Mouse (Mus musculus): ENCODE data around the gene Magi1. TPM values are rescaled to one million over a fixed set of nuclear protein-coding genes. Genes with fewer than 3 reads are reported as not detected.

Magi1 gene
- total and polyA plus RNA-seq, 3 experiments: 4.1 to 16.5 (median 14.0) TPM

- Histone ChIP-seq H3K27ac (peak overlapping the region; percentile 47), H3K36me3 (ENCODE audit: control insufficient read depth, insufficient read depth, low read length) (peaks cover 14% of the 10 kb centered on the region), H3K4me1 (ENCODE audit: control insufficient read depth, insufficient read depth, low read length) (peaks cover 18% of the 10 kb centered on the region), H3K4me3 (peak overlapping the region; percentile 17; the same call in 1 of the 2 replicates), H3K9ac (ENCODE audit: low read depth, low read length) (peak overlapping the region; percentile 22; the same call in 1 of the 2 replicates), H3K79me2 (replicated peaks; ENCODE audit: control insufficient read depth, insufficient read depth, low read length) (peaks cover 1% of the 10 kb centered on the region; the same call in 1 of the 2 replicates), H3K27me3 (ENCODE audit: control insufficient read depth, insufficient read depth, low read length) (no peaks in the 10 kb centered on the region)
- WGBS: 29% methylated on average over 9 of the region's 9 CpGs
- intact Hi-C loops (cut with DNase I): loop anchor here (10.0 kb wide), 1 partner anchor 301 kb away; no protein-coding TSS in a partner anchor
- no peak for DNase-seq
- TF ChIP-seq POLR2A (IDR thresholded peaks at IDR 0.05; ENCODE audit: insufficient read depth, low read depth, low read length): no peak
- TF ChIP-seq EP300 (IDR thresholded peaks at IDR 0.05; ENCODE audit: insufficient read depth, low read depth, low read length): no peak
- no peak for TF ChIP-seq CTCF (IDR thresholded peaks at IDR 0.05)
These were observed 120.3 kb downstream of the Magi1 start for GRCm38 (mm10) chr6:94163325-94163995.

- H3K79me2 ChIP-seq (replicated peaks; ENCODE audit: control insufficient read depth, insufficient read depth, low read length): peaks cover 1% of the 10 kb centered on the region; the same call in 1 of the 2 replicates
- peaks cover 18% of the 10 kb centered on the region for H3K36me3 ChIP-seq (ENCODE audit: control insufficient read depth, insufficient read depth, low read length)
- H3K4me3 ChIP-seq: 0 out of 2 replicates have a peak overlapping the region, but pooled peaks have one; percentile 17
- TF ChIP-seq POLR2A (IDR thresholded peaks at IDR 0.05; ENCODE audit: insufficient read depth, low read depth, low read length): no peak
- TF ChIP-seq EP300 (IDR thresholded peaks at IDR 0.05; ENCODE audit: insufficient read depth, low read depth, low read length): no peak
- no peak for TF ChIP-seq CTCF (IDR thresholded peaks at IDR 0.05)
- no peaks in the 10 kb centered on the region for H3K27me3 ChIP-seq (ENCODE audit: control insufficient read depth, insufficient read depth, low read length)
- 44% methylated on average over 8 of the region's 8 CpGs for WGBS
- no peak for DNase-seq
- H3K4me1 ChIP-seq (ENCODE audit: control insufficient read depth, insufficient read depth, low read length): peaks cover 21% of the 10 kb centered on the region
- peak overlapping the region; percentile 47 for H3K27ac ChIP-seq
- peak overlapping the region; percentile 22; the same call in 1 of the 2 replicates for H3K9ac ChIP-seq (ENCODE audit: low read depth, low read length)
- intact Hi-C loops (cut with DNase I): loop anchor here (10.0 kb wide), 1 partner anchor 302 kb away; no protein-coding TSS in a partner anchor
These were observed 120.8 kb downstream of the Magi1 start for GRCm38 (mm10) chr6:94162918-94163317.

GRCm38 (mm10) chr6:94159256-94159655 lies 124.5 kb downstream of the Magi1 start:
- WGBS: 33% methylated on average over 2 of the region's 2 CpGs
- TF ChIP-seq EP300 (IDR thresholded peaks at IDR 0.05; ENCODE audit: insufficient read depth, low read depth, low read length) (no peak), POLR2A (IDR thresholded peaks at IDR 0.05; ENCODE audit: insufficient read depth, low read depth, low read length) (no peak), CTCF (IDR thresholded peaks at IDR 0.05) (no peak)

GRCm38 (mm10) chr6:94158119-94158848 lies 125.4 kb downstream of the Magi1 start:
- Histone ChIP-seq H3K4me3 (no peak overlapping the region), H3K36me3 (ENCODE audit: control insufficient read depth, insufficient read depth, low read length) (peaks cover 16% of the 10 kb centered on the region), H3K9ac (ENCODE audit: low read depth, low read length) (no peak overlapping the region), H3K79me2 (replicated peaks; ENCODE audit: control insufficient read depth, insufficient read depth, low read length) (peaks cover 3% of the 10 kb centered on the region), H3K27me3 (ENCODE audit: control insufficient read depth, insufficient read depth, low read length) (no peaks in the 10 kb centered on the region), H3K27ac (peak overlapping the region; percentile 42; the same call in 1 of the 2 replicates), H3K4me1 (ENCODE audit: control insufficient read depth, insufficient read depth, low read length) (peaks cover 17% of the 10 kb centered on the region)
- WGBS: 76% methylated on average over 3 of the region's 3 CpGs
- intact Hi-C loops (cut with DNase I): no loop called here
- TF ChIP-seq EP300 (IDR thresholded peaks at IDR 0.05; ENCODE audit: insufficient read depth, low read depth, low read length) (0 out of 2 replicates have a peak, but pooled peaks have one; percentile 55), CTCF (IDR thresholded peaks at IDR 0.05) (no peak), POLR2A (IDR thresholded peaks at IDR 0.05; ENCODE audit: insufficient read depth, low read depth, low read length) (no peak)
- DNase-seq: peak in 1 of 2 experiments; percentile 32

More at GRCm38 (mm10) chr6:94159256-94159655, 124.5 kb downstream of the Magi1 start:
- Histone ChIP-seq H3K27ac (peak overlapping the region; percentile 42; the same call in 1 of the 2 replicates), H3K4me1 (ENCODE audit: control insufficient read depth, insufficient read depth, low read length) (peaks cover 18% of the 10 kb centered on the region), H3K4me3 (no peak overlapping the region), H3K36me3 (ENCODE audit: control insufficient read depth, insufficient read depth, low read length) (peaks cover 18% of the 10 kb centered on the region), H3K9ac (ENCODE audit: low read depth, low read length) (no peak overlapping the region), H3K27me3 (ENCODE audit: control insufficient read depth, insufficient read depth, low read length) (no peaks in the 10 kb centered on the region), H3K79me2 (replicated peaks; ENCODE audit: control insufficient read depth, insufficient read depth, low read length) (peaks cover 3% of the 10 kb centered on the region)
- no peak for DNase-seq
- intact Hi-C loops (cut with DNase I): no loop called here

- Histone ChIP-seq H3K27ac (no peak overlapping the region), H3K4me1 (ENCODE audit: control insufficient read depth, insufficient read depth, low read length) (peaks cover 14% of the 10 kb centered on the region), H3K79me2 (replicated peaks; ENCODE audit: control insufficient read depth, insufficient read depth, low read length) (peaks cover 3% of the 10 kb centered on the region), H3K9ac (ENCODE audit: low read depth, low read length) (no peak overlapping the region), H3K4me3 (no peak overlapping the region), H3K36me3 (ENCODE audit: control insufficient read depth, insufficient read depth, low read length) (peaks cover 16% of the 10 kb centered on the region), H3K27me3 (ENCODE audit: control insufficient read depth, insufficient read depth, low read length) (no peaks in the 10 kb centered on the region)
- intact Hi-C loops (cut with DNase I): no loop called here
- WGBS: 62% methylated on average over 4 of the region's 4 CpGs
- TF ChIP-seq CTCF (IDR thresholded peaks at IDR 0.05) (no peak), POLR2A (IDR thresholded peaks at IDR 0.05; ENCODE audit: insufficient read depth, low read depth, low read length) (no peak), EP300 (IDR thresholded peaks at IDR 0.05; ENCODE audit: insufficient read depth, low read depth, low read length) (no peak)
- DNase-seq: no peak
These were observed 127.7 kb downstream of the Magi1 start for GRCm38 (mm10) chr6:94155996-94156395.
